Mouse (Mus musculus) hindbrain, embryonic 11.5 days (tissue): Measurements from ENCODE around the gene Itgb3. TPM values are rescaled to one million over a fixed set of nuclear protein-coding genes. Genes with fewer than 3 reads are reported as not detected.
A peak's percentile ranks its signal among the peaks of the same experiment; 100 is the strongest.

Experiments used
- ATAC-seq: fragments of 200-750 bp; cut with Nextera tagmentation; 2 replicates; pipeline ENCODE4 v1.8.0; 2017; ENCODE audit warnings: mild to moderate bottlenecking, moderate TSS enrichment, moderate library complexity; ENCODE audit not compliant: low FRiP score
- DNase-seq: peaks from one replicate; pipeline ENCODE4 v3.0.0-alpha.2; 2015; ENCODE audit warnings: low spot score
- H3K27ac ChIP-seq: fragments of 300-500 bp; sonication (generic); 2 replicates; pipeline ENCODE4 v1.5.1; 2014; ENCODE audit warnings: mild to moderate bottlenecking, low read depth, low read length
- H3K27me3 ChIP-seq: fragments of 300-500 bp; sonication (generic); 2 replicates; pipeline ENCODE4 v1.6.1; 2014; ENCODE audit warnings: mild to moderate bottlenecking, low read length, moderate library complexity, mixed read lengths; ENCODE audit not compliant: control insufficient read depth, insufficient read depth
- H3K36me3 ChIP-seq: fragments of 300-500 bp; sonication (generic); 2 replicates; pipeline ENCODE4 v1.6.1; 2014; ENCODE audit warnings: mild to moderate bottlenecking, low read length, moderate library complexity, mixed read lengths; ENCODE audit not compliant: control insufficient read depth, insufficient read depth
- H3K4me1 ChIP-seq: fragments of 300-500 bp; sonication (generic); replicated peaks from 2 replicates; pipeline ENCODE4 v1.6.1; 2014; ENCODE audit warnings: low read length, mixed read lengths; ENCODE audit not compliant: control insufficient read depth, insufficient read depth
- H3K4me2 ChIP-seq: fragments of 300-500 bp; sonication (generic); replicated peaks from 2 replicates; pipeline ENCODE4 v1.6.1; 2014; ENCODE audit warnings: mild to moderate bottlenecking, low read depth, low read length
- H3K4me3 ChIP-seq: fragments of 300-500 bp; sonication (generic); 2 replicates; pipeline ENCODE4 v1.5.1; 2014; ENCODE audit warnings: low read depth, low read length
- H3K9ac ChIP-seq: fragments of 300-500 bp; sonication (generic); 2 replicates; pipeline ENCODE4 v1.6.1; 2014; ENCODE audit warnings: low read depth, low read length
- H3K9me3 ChIP-seq: fragments of 300-500 bp; sonication (generic); 2 replicates; pipeline ENCODE4 v1.6.1; 2016; ENCODE audit warnings: low read length; ENCODE audit not compliant: control insufficient read depth
- WGBS: fragments of 180-500 bp; shearing (Covaris S2); extraction: QIAGEN DNeasy Blood & Tissue Kit; methylation state at CpG from one replicate; pipeline ENCODE4 v1.1.7; 2014; 5-methylcytosine and 5-hydroxymethylcytosine counted together
- polyA plus RNA-seq: library from polyadenylated mRNA; unstranded; fragments of >200 nt; fragmentation: Nextera tagmentation; extraction: Ambion mirVana; gene quantifications from 2 replicates; pipeline ENCODE4 v1.2.1, GENCODE M21; 2014

The Itgb3 gene
- polyA plus RNA-seq, 1 experiment from 2014 or later: 1.3 TPM

DNA sequence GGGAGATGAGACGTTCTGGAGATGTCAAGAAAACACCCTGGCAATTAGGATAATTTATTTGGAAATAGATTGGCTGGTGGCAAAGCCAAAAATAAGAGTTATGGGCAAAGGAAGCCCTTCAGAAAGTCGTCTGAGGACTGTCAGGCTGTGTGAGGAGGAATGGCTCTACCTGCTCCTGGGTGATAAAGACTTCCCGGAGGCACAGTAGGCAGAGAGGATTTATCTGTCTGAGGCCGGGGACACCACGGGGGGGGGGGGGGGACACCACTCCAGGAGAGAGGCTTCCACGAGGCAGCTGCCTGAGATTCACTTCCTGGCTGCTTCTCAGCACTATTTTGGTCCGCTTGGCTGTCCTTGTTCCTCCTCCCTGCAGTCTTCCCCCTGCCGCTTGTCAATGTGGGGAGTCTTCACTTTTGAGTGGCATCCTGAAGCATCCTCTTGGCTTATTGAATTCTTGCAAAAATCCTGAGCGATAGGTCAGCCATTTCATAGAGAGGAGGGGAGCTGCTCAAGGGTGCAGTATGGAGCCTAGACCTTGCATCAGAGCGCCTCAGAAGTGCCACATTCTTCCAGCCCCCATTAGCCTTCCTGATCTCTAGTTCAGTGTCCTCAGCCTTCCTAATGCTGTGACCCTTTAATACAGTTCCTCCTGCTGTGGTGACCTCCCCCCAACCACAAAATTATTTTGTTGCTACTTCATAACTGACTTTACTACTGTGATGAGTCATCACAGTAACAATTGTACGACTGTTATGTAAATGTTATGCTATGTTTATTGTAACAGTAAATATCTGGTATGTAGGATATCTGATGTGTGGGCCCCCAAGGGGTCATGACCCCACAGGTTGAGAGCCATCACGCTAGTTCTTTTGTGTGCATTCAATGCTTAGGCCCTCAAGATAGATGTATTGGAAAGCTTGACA lies 14.5 kb downstream of the Itgb3 start:
- Histone ChIP-seq H3K9me3 (no peaks in the 10 kb centered on the region), H3K4me2 (no peak overlapping the region), H3K27me3 (no peaks in the 10 kb centered on the region), H3K36me3 (no peaks in the 10 kb centered on the region), H3K27ac (no peak overlapping the region), H3K4me1 (peaks cover 2% of the 10 kb centered on the region; the same call in 1 of the 2 replicates), H3K4me3 (no peak overlapping the region), H3K9ac (no peak overlapping the region)
- WGBS: 51% methylated on average over 10 of the region's 12 CpGs
- no peak for DNase-seq
- ATAC-seq: no peak

DNA sequence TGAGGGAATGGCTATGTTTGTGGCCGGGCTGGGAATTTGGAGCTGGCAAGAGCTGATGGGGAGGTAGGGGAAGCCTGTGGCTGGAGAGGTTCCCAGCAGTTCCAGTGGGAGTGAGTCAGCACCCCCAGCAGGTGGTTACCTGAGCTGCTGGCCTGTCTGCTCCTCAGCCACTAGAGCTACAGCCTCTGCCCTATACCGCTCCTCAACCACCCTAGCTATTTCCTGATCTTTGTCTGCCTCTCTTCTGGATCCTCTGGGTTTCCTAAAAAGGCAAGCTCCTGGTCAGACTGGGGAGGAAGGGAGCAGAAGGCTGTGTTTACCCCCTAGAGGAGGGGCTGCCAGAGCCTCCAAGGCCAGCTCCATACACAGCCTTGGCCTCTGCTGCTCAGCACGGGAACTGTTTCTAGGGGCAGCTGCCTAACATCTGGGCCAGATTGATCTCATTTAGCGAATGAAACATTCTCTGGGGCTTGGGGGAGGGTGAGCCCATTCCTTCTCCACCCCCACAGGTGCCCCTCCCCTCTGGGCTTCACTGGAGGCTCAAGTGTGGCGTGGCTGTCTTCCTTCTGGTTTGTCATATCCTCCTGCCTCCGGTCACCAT lies 17.1 kb downstream of the Itgb3 start:
- DNase-seq (peak; percentile 29), ATAC-seq (no peak)
- H3K4me1 ChIP-seq: no peaks in the 10 kb centered on the region
- H3K36me3 ChIP-seq: no peaks in the 10 kb centered on the region
- H3K27me3 ChIP-seq: no peaks in the 10 kb centered on the region
- 47% methylated on average over 6 of the region's 6 CpGs for WGBS
- H3K27ac ChIP-seq: no peak overlapping the region
- H3K9me3 ChIP-seq: no peaks in the 10 kb centered on the region
- H3K9ac ChIP-seq: no peak overlapping the region
- no peak overlapping the region for H3K4me2 ChIP-seq
- no peak overlapping the region for H3K4me3 ChIP-seq

DNA sequence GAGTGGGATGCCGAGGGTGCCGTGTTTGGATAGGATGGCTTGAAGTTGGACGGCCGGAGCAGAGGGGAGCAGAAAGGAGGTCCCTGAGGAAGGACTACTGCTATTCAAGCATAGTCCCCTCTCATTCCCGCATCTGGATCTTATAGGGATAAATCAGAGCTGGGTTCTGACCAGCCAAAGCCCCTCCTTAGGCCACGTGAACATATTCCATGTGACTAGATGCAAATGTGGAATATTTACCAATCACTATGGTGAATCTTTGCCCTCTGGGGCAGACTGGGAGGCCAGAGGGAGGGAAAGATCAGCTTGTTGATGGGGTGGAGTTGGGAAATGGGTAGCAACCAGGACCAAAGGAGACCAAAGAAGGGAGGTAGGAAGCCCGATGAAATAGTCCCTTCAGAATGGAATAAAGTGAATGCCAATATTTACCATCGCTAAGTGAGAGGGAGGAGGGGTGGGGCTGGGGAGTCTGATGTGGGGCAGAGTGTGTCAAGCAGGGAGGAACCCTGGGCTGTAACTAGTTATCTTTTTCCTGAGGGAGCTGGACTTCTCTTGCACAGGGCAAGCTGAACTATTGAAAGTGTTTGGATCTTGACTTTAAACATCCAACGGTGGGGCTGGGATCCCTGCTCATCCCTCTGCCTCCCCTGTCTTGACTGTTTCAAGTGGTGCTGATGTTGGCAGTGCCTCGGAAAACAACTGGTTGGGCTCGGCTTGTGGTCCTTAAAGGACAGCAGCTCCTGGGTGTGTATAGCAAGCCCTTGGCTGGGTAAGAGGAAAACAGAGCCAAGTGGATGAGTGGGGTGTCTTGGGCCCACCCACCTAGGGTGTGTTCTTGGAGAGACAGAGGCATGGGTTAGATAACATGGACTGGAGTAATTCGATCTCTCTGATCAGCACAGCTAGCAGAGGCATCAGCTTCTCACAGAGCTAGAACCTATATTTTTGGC lies 17.9 kb downstream of the Itgb3 start:
- no peaks in the 10 kb centered on the region for H3K27me3 ChIP-seq
- ATAC-seq: no peak
- no peaks in the 10 kb centered on the region for H3K9me3 ChIP-seq
- no peaks in the 10 kb centered on the region for H3K36me3 ChIP-seq
- 36% methylated on average over 12 of the region's 12 CpGs for WGBS
- H3K27ac ChIP-seq: no peak overlapping the region
- DNase-seq: peak; percentile 36
- no peak overlapping the region for H3K4me3 ChIP-seq
- H3K9ac ChIP-seq: no peak overlapping the region
- H3K4me1 ChIP-seq: no peaks in the 10 kb centered on the region
- H3K4me2 ChIP-seq: no peak overlapping the region

DNA sequence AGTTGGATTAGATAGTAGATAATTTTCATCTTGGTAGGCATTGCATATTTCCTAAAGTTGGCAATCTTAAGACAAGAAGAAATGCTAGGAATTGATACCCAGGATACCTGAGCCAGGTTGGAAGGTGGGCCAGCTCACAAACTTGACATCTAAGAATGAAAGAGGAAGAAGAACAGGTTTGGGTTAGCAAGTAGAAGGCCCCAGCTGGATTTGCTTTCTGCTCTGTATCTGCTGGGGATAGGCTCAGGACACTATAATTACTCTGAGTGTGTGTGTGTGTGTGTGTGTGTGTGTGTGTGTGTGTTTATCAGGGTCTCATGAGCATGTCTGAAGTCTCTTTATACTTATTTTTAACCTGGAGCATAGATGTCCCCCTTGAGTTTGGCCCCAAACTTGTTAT lies 18.8 kb downstream of the Itgb3 start:
- Histone ChIP-seq H3K27ac (no peak overlapping the region), H3K27me3 (no peaks in the 10 kb centered on the region), H3K4me1 (no peaks in the 10 kb centered on the region), H3K9me3 (no peaks in the 10 kb centered on the region), H3K4me2 (no peak overlapping the region), H3K36me3 (no peaks in the 10 kb centered on the region), H3K4me3 (no peak overlapping the region), H3K9ac (no peak overlapping the region)
- ATAC-seq (no peak), DNase-seq (no peak)

DNA sequence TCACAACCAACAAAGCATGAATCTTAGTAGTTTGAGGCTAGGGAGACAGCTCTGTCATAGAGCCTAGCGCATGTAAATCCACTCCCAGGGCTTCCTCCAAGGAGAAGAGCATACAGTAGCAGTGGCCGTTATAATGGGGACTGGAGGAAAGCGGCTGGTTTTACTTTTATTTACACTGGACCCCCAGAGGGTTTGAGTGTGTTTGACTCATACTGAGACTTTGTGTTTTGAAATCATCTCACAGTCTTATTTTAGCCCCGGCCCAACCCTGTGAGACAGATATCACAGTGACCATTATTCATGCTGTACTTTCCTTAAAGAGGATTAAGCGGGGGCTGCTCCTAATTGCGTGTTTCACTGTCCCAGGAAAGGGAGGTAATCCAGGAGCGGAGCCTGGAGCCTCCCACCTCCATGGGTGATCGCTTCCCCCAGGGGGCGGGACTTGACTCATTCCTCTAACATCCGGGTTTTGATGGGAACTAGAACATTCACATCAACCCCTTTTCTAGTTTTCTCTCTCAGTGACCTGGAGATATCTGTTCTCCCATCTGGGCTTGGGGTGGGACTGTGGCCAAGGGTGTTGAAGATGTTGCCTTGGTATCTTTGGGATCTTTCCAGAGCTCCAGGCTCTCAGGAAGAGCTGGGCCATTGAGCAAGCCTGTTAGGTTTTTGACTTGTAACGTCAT lies 20.0 kb downstream of the Itgb3 start:
- ATAC-seq (no peak), DNase-seq (no peak)
- Histone ChIP-seq H3K9ac (no peak overlapping the region), H3K4me2 (no peak overlapping the region), H3K4me3 (no peak overlapping the region), H3K9me3 (no peaks in the 10 kb centered on the region), H3K4me1 (no peaks in the 10 kb centered on the region), H3K27ac (no peak overlapping the region), H3K27me3 (no peaks in the 10 kb centered on the region), H3K36me3 (no peaks in the 10 kb centered on the region)
- WGBS: 66% methylated on average over 11 of the region's 11 CpGs

DNA sequence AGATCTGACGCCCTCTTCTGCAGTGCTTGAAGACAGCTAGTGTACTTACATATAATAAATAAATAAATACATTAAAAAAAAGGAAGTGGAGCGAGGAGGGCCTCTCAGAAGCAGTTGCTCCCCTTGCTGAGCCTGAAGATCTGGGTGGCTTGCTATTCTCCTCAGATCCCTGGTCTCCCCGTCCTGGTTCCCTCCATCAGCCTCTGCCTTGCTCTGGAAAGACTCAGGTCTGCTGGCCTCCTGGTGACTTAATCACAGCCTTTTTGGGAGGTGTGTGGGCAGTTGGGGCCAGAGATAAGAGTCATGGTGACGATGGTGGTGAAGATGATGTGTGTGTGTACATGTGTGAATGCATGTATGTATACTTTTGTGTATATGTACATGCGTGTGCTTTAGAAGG lies 20.8 kb downstream of the Itgb3 start:
- Histone ChIP-seq H3K4me1 (no peaks in the 10 kb centered on the region), H3K27me3 (no peaks in the 10 kb centered on the region), H3K4me2 (no peak overlapping the region), H3K4me3 (no peak overlapping the region), H3K27ac (no peak overlapping the region), H3K9me3 (no peaks in the 10 kb centered on the region), H3K36me3 (no peaks in the 10 kb centered on the region), H3K9ac (no peak overlapping the region)
- 85% methylated on average over 5 of the region's 5 CpGs for WGBS
- DNase-seq: no peak
- no peak for ATAC-seq

DNA sequence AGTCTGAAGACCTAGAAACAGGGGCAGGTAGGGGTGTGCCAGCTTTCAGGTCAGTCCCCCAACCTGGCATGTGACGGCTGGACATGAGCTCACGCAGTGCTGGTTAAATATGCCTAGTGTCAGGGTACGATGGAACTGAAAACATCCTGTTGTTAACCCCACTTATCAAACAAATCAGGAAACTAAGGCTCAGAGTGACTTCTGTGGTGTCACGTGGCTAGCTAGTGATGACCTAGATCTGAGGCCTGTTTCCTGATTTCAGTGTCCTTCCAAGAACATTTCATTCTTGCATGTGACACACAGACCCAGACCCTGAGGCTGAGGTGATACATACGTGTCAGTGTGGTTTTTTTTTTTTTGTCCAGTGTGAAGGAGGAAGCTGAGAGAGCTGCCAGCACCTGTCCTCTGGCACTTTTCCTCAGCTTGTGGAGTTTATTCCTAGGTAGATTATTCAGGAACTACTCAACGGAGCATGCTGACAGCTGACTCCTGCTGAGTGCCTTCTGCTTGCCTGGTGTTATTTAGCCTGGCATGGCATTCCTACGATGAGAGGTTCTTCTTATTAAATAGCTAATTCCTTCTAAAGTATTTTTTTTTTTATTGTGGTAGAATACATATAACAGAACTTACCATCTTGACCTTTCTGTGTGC lies 22.5 kb downstream of the Itgb3 start:
- DNase-seq: no peak
- H3K9me3 ChIP-seq: no peaks in the 10 kb centered on the region
- 81% methylated on average over 7 of the region's 7 CpGs for WGBS

DNA sequence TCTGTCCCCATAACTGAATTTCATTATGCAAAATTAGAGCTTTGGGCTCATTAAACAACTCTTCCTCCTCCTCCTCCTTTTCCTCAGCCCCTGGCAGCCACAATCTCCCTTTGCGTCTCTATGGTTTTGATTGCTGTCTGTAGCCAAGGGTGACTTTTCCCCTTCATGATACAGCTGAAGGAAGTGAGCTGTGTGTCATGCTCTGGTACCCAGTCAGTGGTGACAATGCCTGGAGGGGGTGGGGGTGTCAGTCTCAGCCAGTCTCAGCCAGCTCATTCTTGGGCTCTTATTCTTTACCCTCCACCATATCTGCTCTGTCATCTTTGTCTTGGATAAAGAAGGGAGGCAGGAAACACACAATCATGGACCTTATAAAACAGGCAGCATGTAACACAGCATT lies 23.5 kb downstream of the Itgb3 start:
- H3K4me3 ChIP-seq: no peak overlapping the region
- H3K27me3 ChIP-seq: no peaks in the 10 kb centered on the region
- WGBS: 72% methylated on average over 1 of the region's 1 CpGs
- no peaks in the 10 kb centered on the region for H3K4me1 ChIP-seq
- H3K9ac ChIP-seq: no peak overlapping the region
- H3K9me3 ChIP-seq: no peaks in the 10 kb centered on the region
- DNase-seq (no peak), ATAC-seq (no peak)
- H3K4me2 ChIP-seq: no peak overlapping the region
- H3K27ac ChIP-seq: no peak overlapping the region
- no peaks in the 10 kb centered on the region for H3K36me3 ChIP-seq

More for the DNA sequence above, 22.5 kb downstream of the Itgb3 start:
- H3K4me1 ChIP-seq: no peaks in the 10 kb centered on the region
- H3K9ac ChIP-seq: no peak overlapping the region
- no peak overlapping the region for H3K4me3 ChIP-seq
- H3K27ac ChIP-seq: no peak overlapping the region
- ATAC-seq: no peak
- H3K27me3 ChIP-seq: no peaks in the 10 kb centered on the region
- no peaks in the 10 kb centered on the region for H3K36me3 ChIP-seq
- H3K4me2 ChIP-seq: no peak overlapping the region
